Mouse (Mus musculus) kidney, embryonic 15.5 days (tissue): ENCODE measurements around the gene Tap1. TPM values are rescaled to one million over a fixed set of nuclear protein-coding genes. Genes with fewer than 3 reads are reported as not detected.
A peak's percentile ranks its signal among the peaks of the same experiment; 100 is the strongest.
"Not testable (repeated sequence)": the region's sequence is repeated elsewhere in the genome, so short reads cannot be mapped to it uniquely, and the experiment has no call there.

Experiments used
- ATAC-seq: fragments of 200-750 bp; cut with Nextera tagmentation; replicated peaks from 2 replicates; pipeline ENCODE4 v1.8.0; 2017; ENCODE audit warnings: moderate TSS enrichment; ENCODE audit not compliant: low FRiP score
- H3K27ac ChIP-seq: fragments of 300-500 bp; sonication (generic); 2 replicates; pipeline ENCODE4 v1.5.1; 2015; ENCODE audit warnings: mild to moderate bottlenecking, inconsistent platforms
- H3K27me3 ChIP-seq: fragments of 300-500 bp; sonication (generic); 2 replicates; pipeline ENCODE4 v1.6.1; 2015; ENCODE audit warnings: inconsistent platforms
- H3K36me3 ChIP-seq: fragments of 300-500 bp; sonication (generic); 2 replicates; pipeline ENCODE4 v1.6.1; 2015; ENCODE audit warnings: inconsistent platforms
- H3K4me1 ChIP-seq: fragments of 300-500 bp; sonication (generic); 2 replicates; pipeline ENCODE4 v1.6.1; 2015; ENCODE audit warnings: inconsistent platforms
- H3K4me2 ChIP-seq: fragments of 300-500 bp; sonication (generic); 2 replicates; pipeline ENCODE4 v1.6.1; 2015; ENCODE audit warnings: moderate library complexity, mild to moderate bottlenecking, inconsistent platforms
- H3K4me3 ChIP-seq: fragments of 300-500 bp; sonication (generic); replicated peaks from 2 replicates; pipeline ENCODE4 v1.5.1; 2015; ENCODE audit warnings: mild to moderate bottlenecking, inconsistent platforms
- H3K9ac ChIP-seq: fragments of 300-500 bp; sonication (generic); 2 replicates; pipeline ENCODE4 v1.6.1; 2015; ENCODE audit warnings: mild to moderate bottlenecking, inconsistent platforms
- H3K9me3 ChIP-seq: fragments of 300-500 bp; sonication (generic); replicated peaks from 2 replicates; pipeline ENCODE4 v1.6.1; 2016; ENCODE audit warnings: inconsistent platforms
- WGBS: fragments of 180-500 bp; shearing (Covaris S2); methylation state at CpG from one replicate; pipeline ENCODE4 v1.1.7; 2015; ENCODE audit warnings: mixed read lengths; 5-methylcytosine and 5-hydroxymethylcytosine counted together
- polyA plus RNA-seq: library from polyadenylated mRNA; unstranded; fragments of >200 nt; fragmentation: Nextera tagmentation; extraction: Ambion mirVana; gene quantifications from 2 replicates; pipeline ENCODE4 v1.2.1, GENCODE M21; 2015

The Tap1 gene
- polyA plus RNA-seq, 1 experiment from 2014 or later: 3.5 TPM

GRCm38 (mm10) chr17:34220401-34220800 lies 33.0 kb downstream of the Tap1 start:
- H3K9ac ChIP-seq, H3K27ac ChIP-seq, H3K4me3 ChIP-seq, ATAC-seq, H3K4me1 ChIP-seq, H3K4me2 ChIP-seq, H3K36me3 ChIP-seq, H3K9me3 ChIP-seq, H3K27me3 ChIP-seq: not testable (repeated sequence)
- WGBS: 96% methylated on average over 4 of the region's 16 CpGs

GRCm38 (mm10) chr17:34224816-34225215 lies 37.5 kb downstream of the Tap1 start:
- no peak for ATAC-seq
- no peaks in the 10 kb centered on the region for H3K36me3 ChIP-seq
- H3K4me3 ChIP-seq: no peak overlapping the region
- no peak overlapping the region for H3K9ac ChIP-seq
- no peak overlapping the region for H3K27ac ChIP-seq
- H3K4me1 ChIP-seq: no peaks in the 10 kb centered on the region
- peaks cover 12% of the 10 kb centered on the region; the same call in 1 of the 2 replicates for H3K9me3 ChIP-seq
- no peak overlapping the region for H3K4me2 ChIP-seq
- 93% methylated on average over 3 of the region's 3 CpGs for WGBS
- H3K27me3 ChIP-seq: no peaks in the 10 kb centered on the region

DNA sequence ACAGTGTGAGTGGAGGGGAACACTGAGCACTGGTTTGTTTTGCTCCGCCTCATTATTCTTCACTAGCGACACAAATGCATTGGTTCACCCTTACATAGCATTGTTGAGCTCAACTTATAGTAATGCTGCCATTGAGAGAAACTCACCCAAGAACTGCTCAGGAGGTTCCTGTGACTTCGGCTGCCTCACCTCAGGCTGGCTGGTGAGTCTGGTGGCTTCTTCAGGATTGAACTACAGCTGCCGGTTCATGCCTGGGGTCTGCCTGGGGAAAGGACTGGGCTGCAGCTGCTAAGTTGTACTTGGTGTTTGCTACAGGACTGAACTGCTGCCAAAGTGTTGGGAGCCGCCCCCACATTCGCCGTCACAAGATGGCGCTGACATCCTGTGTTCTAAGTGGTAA lies 38.1 kb downstream of the Tap1 start:
- Histone ChIP-seq H3K27ac (no peak overlapping the region), H3K4me1 (no peaks in the 10 kb centered on the region), H3K9ac (no peak overlapping the region), H3K9me3 (peaks cover 12% of the 10 kb centered on the region; the same call in 1 of the 2 replicates), H3K27me3 (no peaks in the 10 kb centered on the region), H3K36me3 (no peaks in the 10 kb centered on the region), H3K4me2 (no peak overlapping the region), H3K4me3 (no peak overlapping the region)
- 97% methylated on average over 8 of the region's 8 CpGs for WGBS
- no peak for ATAC-seq

DNA sequence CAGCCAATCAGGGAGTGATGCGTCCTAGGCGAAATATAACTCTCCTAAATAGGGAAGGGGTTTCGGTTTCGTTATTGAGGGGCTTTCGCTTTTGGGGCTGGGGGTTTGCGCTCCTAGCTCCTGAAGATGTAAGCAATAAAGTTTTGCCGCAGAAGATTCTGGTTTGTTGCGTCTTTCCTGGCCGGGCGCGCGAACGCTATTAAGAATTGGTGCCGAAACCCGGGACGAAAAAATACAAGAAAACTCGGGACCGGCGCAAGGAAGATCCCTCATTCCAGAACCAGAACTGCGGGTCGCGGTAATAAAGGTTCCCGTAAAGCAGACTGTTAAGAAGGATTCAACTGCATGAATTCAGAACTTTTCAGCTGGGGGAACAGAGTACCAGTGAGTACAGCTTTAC lies 38.6 kb downstream of the Tap1 start:
- not testable (repeated sequence) for H3K36me3 ChIP-seq, H3K27me3 ChIP-seq, H3K4me2 ChIP-seq, H3K27ac ChIP-seq, H3K4me1 ChIP-seq, ATAC-seq, H3K4me3 ChIP-seq, H3K9ac ChIP-seq
- 97% methylated on average over 14 of the region's 23 CpGs for WGBS
- H3K9me3 ChIP-seq: peaks cover 12% of the 10 kb centered on the region; the same call in 1 of the 2 replicates

- H3K9ac ChIP-seq, H3K4me1 ChIP-seq, H3K4me3 ChIP-seq, H3K9me3 ChIP-seq, ATAC-seq, H3K27ac ChIP-seq, H3K4me2 ChIP-seq, H3K27me3 ChIP-seq, H3K36me3 ChIP-seq: not testable (repeated sequence)
- WGBS: 93% methylated on average over 9 of the region's 9 CpGs
These were observed 43.6 kb downstream of the Tap1 start for GRCm38 (mm10) chr17:34230971-34231370.

DNA sequence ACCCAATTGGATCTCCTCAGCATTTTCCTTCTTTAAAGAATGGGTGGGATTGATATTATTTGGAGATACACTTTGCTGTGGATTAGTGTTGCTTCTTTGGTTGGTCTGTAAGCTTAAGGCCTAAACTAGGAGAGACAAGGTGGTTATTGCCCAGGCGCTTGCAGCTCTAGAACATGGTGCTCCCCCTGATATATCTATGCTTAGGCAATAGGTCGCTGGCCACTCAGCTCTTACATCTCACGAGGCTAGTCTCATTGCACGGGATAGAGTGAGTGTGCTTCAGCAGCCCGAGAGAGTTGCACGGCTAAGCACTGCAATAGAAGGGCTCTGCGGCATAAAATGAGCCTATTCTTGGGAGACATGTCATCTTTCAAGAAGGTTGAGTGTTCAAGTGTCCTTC lies 44.7 kb downstream of the Tap1 start:
- not testable (repeated sequence) for H3K27ac ChIP-seq, H3K4me3 ChIP-seq, H3K4me2 ChIP-seq, H3K27me3 ChIP-seq, ATAC-seq, H3K9ac ChIP-seq, H3K4me1 ChIP-seq, H3K9me3 ChIP-seq, H3K36me3 ChIP-seq
- WGBS: 93% methylated on average over 6 of the region's 7 CpGs

DNA sequence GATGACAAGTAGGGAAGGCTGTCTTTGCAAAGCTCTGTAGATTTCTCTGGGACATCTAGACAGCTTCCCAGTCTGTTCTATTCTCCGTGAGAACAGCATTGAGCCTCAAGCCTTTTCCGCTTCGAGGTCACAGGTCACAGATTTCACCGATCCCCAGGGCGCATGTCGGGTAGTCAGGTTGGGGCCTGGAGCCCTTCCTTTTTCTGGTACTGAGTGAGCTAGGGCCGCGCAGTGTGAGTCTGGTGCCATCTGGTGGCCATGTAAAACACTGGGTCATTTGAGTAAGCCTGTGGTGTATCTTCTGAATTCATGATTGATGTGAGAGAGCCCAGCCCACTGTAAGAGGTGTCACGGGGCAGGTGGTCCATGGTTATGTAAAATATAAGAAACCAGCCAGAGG lies 47.6 kb downstream of the Tap1 start:
- ATAC-seq: peak; percentile 46; the same call in 1 of the 2 replicates
- Histone ChIP-seq H3K4me3 (no peak overlapping the region), H3K27me3 (no peaks in the 10 kb centered on the region), H3K27ac (no peak overlapping the region), H3K9ac (no peak overlapping the region), H3K4me1 (0 out of 2 replicates have a peak, but pooled peaks cover under 1% of the 10 kb centered on the region), H3K36me3 (no peaks in the 10 kb centered on the region), H3K9me3 (no peaks in the 10 kb centered on the region), H3K4me2 (no peak overlapping the region)
- WGBS: 47% methylated on average over 9 of the region's 9 CpGs

- no peak overlapping the region for H3K27ac ChIP-seq
- 81% methylated on average over 5 of the region's 5 CpGs for WGBS
- ATAC-seq: no peak
- H3K4me3 ChIP-seq: no peak overlapping the region
- H3K4me2 ChIP-seq: no peak overlapping the region
- H3K9ac ChIP-seq: no peak overlapping the region
- H3K27me3 ChIP-seq: no peaks in the 10 kb centered on the region; the same call in 1 of the 2 replicates
- H3K36me3 ChIP-seq: no peaks in the 10 kb centered on the region
- H3K4me1 ChIP-seq: 0 out of 2 replicates have a peak, but pooled peaks cover 2% of the 10 kb centered on the region
- peaks cover 4% of the 10 kb centered on the region; the same call in 1 of the 2 replicates for H3K9me3 ChIP-seq
These were observed 49.3 kb downstream of the Tap1 start for GRCm38 (mm10) chr17:34236691-34237090.

DNA sequence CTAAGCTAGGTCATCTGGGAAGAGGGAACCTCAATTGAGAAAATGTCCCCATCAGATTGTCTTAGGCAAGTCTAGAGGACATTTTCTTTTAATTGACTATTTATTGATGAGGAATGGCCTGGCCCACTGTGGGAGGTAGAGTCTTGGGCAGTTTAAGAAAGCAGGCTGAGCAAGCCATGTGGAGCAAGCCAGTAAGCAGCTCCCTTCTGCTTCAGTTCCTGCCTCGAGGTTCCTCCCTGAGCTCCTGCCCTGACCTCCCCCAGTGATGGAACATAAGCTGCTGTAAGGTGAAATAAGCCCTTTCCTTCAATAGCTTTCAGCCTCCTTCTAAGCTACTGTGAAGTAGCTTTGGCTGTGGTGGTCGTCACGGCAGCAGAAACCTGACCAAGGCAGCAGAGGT lies 50.4 kb downstream of the Tap1 start:
- 72% methylated on average over 3 of the region's 3 CpGs for WGBS
- Histone ChIP-seq H3K27me3 (no peaks in the 10 kb centered on the region; the same call in 1 of the 2 replicates), H3K9me3 (peaks cover 4% of the 10 kb centered on the region; the same call in 1 of the 2 replicates), H3K36me3 (no peaks in the 10 kb centered on the region), H3K4me2 (no peak overlapping the region), H3K4me1 (0 out of 2 replicates have a peak, but pooled peaks cover 2% of the 10 kb centered on the region), H3K4me3 (no peak overlapping the region), H3K9ac (no peak overlapping the region), H3K27ac (no peak overlapping the region)
- ATAC-seq: no peak

DNA sequence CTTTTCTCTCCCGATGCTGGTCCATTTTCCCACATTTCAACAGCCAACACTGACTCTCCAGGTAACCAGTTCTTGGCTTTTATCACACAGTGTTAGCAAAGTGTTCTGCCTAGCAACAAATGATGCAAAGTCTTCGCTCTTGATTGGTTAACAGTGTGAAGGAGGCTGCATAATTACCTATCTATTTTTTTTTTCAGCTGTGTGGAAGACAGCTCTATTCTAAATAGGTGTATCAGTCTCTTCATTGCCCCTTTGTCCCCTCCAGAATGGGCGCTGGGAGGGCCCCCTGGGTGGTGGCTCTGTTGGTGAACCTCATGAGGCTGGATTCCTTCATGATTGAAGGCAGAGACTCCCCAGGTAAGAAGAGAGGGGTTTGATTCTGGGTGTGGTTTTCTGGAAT lies 51.4 kb downstream of the Tap1 start, which contains the start of gene H2-Ob:
Gene H2-Ob (plus strand): TSS at position 198 of the 400 bp plus-strand sequence.
- H3K9me3 ChIP-seq: peaks cover 4% of the 10 kb centered on the region; the same call in 1 of the 2 replicates
- H3K4me1 ChIP-seq: 0 out of 2 replicates have a peak, but pooled peaks cover 2% of the 10 kb centered on the region
- H3K36me3 ChIP-seq: no peaks in the 10 kb centered on the region
- no peak within 1 kb of the TSS for H3K4me3 ChIP-seq
- no peak within 1 kb of the TSS for H3K9ac ChIP-seq
- WGBS: 70% methylated on average over 3 of the region's 3 CpGs
- peak within 1 kb of the TSS; percentile 20; the same call in 1 of the 2 replicates for H3K27ac ChIP-seq
- no peak for ATAC-seq
- no peak within 1 kb of the TSS for H3K4me2 ChIP-seq
- H3K27me3 ChIP-seq: no peaks in the 10 kb centered on the region; the same call in 1 of the 2 replicates

DNA sequence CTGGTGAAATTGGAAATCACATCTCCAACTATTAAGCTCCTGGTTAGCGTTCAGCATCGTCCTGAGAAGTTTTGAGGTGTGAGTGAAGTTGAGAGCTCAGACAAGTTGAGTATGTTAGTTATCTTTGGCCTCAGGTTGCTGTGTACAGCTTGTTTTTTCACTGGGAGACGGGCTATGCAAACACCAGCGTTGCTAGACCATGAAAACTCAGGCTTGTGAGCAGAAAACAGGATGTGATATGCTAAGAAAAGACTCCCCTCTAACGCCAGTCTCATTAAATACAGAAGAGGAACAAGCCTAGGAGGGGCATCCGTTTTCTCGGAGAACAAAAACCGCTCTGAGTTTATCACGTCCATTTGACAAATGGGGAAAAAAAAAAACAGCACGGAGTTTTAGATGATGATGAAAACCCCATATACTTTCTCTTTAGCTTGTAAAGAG lies 52.3 kb downstream of the Tap1 start:
- H3K9ac ChIP-seq: no peak overlapping the region
- H3K27ac ChIP-seq: peak overlapping the region; percentile 20; the same call in 1 of the 2 replicates
- no peak overlapping the region for H3K4me3 ChIP-seq
- no peak for ATAC-seq
- H3K4me1 ChIP-seq: 0 out of 2 replicates have a peak, but pooled peaks cover 2% of the 10 kb centered on the region
- no peak overlapping the region for H3K4me2 ChIP-seq
- no peaks in the 10 kb centered on the region for H3K36me3 ChIP-seq
- WGBS: 50% methylated on average over 10 of the region's 10 CpGs
- peaks cover 4% of the 10 kb centered on the region; the same call in 1 of the 2 replicates for H3K9me3 ChIP-seq
- H3K27me3 ChIP-seq: no peaks in the 10 kb centered on the region; the same call in 1 of the 2 replicates

- Histone ChIP-seq H3K4me3 (no peak overlapping the region), H3K36me3 (no peaks in the 10 kb centered on the region), H3K4me2 (no peak overlapping the region), H3K9me3 (peaks cover 4% of the 10 kb centered on the region; the same call in 1 of the 2 replicates), H3K27ac (no peak overlapping the region), H3K4me1 (0 out of 2 replicates have a peak, but pooled peaks cover 2% of the 10 kb centered on the region), H3K9ac (no peak overlapping the region), H3K27me3 (no peaks in the 10 kb centered on the region; the same call in 1 of the 2 replicates)
- WGBS: 73% methylated on average over 3 of the region's 3 CpGs
- ATAC-seq: no peak
These were observed 53.0 kb downstream of the Tap1 start for GRCm38 (mm10) chr17:34240366-34240765.
